Mouse (Mus musculus) gastrocnemius, adult 8-10 months (tissue): Measurements from ENCODE around the gene Nt5dc1. TPM values are rescaled to one million over a fixed set of nuclear protein-coding genes. Genes with fewer than 3 reads are reported as not detected.
"Not testable (repeated sequence)": the region's sequence is repeated elsewhere in the genome, so short reads cannot be mapped to it uniquely, and the experiment has no call there.

Experiments
- DNase-seq, 2 experiments: peaks; one replicate each; pipeline ENCODE4 v3.0.0; 2022; ENCODE audit warnings: low spot score in 2 of 2
- total RNA-seq, 4 experiments: library from RNA; stranded (reverse); gene quantifications; 2 replicates each; pipeline ENCODE4 v1.2.4; 2022

Gene Nt5dc1
- 1 to 10 TPM; 5.3 to 7.2 (median 5.9) TPM for total RNA-seq

DNA sequence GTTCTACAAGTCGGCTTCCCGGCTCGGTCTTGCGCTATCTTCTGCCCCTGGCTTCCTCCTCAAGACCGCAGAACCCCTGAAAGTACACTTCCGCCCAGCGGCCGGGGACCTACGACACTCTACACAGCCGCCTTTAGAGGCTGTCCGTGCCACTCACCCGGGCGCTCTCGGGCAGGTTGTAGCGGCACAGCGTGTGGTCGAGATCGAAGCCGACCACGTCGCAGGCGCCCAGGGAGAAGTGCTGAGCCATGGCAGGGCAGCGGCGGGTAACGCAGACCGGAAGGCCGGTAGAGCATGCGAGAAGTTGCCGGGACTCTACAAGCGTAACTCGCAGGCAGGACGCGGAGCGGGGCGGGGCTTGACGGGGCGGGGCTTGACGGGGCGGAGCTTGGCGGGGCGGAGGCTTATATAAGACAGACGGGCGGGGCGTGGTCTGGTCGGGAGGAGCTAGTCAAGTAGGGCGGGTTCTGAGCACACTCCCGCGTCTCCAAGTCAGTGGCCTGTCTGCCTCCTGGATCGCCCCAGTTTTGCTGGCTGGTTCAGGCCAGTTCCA is at the start of gene Nt5dc1:
Gene Nt5dc1, minus strand, starts transcription at position 349 of the 553 bp plus-strand sequence.
- peak; percentile 89 to 91 for DNase-seq

DNA sequence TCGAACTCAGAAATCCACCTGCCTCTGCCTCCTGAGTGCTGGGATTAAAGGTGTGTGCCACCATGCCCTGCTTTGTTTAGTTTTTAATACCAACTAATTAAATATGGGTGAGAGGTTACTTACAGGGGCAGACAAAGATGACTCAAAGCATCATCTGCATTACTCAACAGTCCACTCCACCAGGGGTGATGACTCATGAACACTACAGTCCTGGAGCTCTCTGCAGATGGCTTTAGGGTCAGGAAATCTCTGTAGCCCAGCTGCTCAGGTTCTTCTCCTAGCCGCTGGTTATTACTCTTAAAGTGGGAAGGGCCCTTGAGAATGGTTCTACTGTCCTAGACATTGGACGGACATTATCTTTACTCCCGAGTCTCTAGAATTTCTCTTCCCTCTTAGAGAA is 46.0 kb upstream of the Nt5dc1 start:
- no peak for DNase-seq

DNA sequence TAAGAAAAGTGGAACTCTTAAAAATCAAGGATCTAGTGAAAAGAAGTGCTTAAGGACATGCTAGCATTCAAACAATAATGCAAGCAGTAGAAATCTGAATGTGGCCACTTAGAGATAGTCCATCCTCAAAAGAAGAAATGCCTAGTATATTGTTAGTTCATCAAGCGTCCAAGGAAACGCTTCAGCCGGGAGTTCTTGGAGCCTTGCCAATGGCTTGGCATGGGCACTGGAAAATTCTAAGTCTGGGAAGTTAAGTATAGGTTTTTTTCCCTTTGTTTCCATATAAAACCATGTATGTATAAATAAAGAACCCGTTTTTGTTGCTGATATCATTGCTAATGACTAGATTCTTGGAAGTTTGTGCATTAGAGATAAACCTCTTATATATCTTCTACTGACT is 43.1 kb upstream of the Nt5dc1 start:
- no peak for DNase-seq

DNA sequence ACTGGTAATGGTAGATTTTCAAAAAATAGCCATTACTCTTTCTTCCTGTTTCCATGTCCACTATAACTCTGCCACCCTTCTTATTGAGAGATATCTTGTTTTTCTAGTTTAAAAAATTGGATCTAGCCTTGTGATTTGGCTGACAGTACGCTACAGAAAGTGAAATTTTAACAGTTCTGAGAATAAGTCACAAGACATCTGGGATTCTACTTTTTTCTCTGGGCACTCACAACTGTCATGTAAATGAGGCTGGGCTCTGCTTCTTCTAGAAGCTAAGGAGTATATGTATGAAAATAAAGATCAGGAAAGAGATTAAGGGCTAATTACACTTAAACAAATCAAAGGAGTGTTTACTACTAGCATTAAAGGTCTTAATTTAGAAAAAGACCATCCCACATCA is 31.1 kb upstream of the Nt5dc1 start:
- no peak for DNase-seq

DNA sequence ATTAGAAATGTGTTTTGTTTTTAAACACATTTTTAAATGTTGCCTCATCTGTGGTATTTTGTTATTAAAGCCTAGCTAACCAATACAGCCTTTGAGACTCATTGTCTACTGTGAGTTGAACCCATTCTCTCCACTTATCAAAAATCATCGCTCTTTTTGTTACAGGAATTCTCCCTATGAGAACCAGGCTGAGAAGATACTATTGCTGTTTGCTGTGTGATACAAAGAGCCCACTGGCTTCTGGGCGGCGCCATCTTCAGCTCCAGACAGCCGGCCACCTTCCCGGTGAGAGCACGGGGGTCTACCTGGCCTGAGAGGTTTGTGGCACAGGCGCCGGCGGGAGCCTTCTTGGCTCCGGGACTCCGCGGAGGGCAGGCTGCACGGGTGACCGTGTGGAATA is 15.8 kb upstream of the Nt5dc1 start:
- DNase-seq, result not testable (repeated sequence)

DNA sequence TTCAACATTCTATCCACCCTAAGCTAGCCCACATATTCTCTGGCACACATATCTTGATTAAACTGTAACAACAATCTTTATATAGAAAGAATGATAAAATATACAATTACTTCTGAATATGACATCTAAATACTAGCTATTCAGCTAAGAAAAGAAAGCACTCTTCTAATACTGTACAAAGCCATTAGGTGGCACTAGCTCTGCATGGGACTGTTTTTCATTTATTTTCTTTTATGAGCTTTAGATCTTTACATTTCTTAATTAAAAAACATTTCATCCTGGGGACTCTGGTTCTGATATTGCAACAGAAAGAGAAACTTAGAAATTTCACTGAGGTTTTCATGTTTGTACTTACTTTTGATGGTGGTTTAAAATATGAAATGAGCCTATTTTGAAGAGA is 13.4 kb upstream of the Nt5dc1 start:
- no peak for DNase-seq

DNA sequence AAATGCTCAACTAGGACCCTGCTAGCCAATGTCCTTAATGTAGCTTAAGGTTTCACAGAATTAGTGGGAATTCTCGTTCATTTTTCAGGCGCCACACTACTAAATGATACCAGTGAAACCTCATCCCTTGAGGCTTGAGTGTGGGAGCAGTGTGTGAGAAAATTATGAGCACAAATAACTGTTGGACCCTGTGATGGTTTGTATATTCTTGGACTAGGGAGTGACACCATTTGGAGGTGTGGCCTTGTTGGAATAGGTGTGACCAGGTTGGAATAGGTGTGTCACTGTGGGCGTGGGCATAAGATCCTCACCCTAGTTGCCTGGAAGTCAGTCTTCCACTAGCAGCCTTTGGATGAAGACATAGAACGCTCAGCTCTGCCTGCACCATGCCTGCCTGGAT is 442 bp upstream of the Nt5dc1 start:
- DNase-seq, result not testable (repeated sequence)

DNA sequence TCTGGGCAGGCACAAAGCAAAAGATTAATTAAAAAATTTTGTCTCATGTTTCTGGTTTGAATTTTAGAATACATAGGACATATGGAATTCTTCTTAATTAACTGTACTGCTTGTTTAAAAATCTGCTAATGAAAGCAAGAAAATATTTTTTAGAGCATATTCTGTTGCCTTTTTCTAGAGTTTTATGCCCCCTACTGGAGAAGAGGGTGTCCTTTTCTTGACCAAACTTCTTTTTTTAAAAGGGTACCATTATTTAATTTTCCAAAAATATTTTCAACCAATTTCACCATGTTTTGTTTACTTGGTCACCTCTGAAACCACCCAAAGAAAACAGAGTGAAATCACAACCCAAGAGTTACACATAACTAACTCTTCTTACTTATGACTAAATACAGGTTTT is 19.1 kb downstream of the Nt5dc1 start:
- no peak for DNase-seq

GRCm38 (mm10) chr10:34396959-34397358 is 21.4 kb downstream of the Nt5dc1 start:
- DNase-seq, result no peak

GRCm38 (mm10) chr10:34389681-34390080 is 28.7 kb downstream of the Nt5dc1 start, which contains the start of gene Col10a1:
TSS of gene Col10a1 (plus strand) at chr10:34389981.
- DNase-seq, result no peak

DNA sequence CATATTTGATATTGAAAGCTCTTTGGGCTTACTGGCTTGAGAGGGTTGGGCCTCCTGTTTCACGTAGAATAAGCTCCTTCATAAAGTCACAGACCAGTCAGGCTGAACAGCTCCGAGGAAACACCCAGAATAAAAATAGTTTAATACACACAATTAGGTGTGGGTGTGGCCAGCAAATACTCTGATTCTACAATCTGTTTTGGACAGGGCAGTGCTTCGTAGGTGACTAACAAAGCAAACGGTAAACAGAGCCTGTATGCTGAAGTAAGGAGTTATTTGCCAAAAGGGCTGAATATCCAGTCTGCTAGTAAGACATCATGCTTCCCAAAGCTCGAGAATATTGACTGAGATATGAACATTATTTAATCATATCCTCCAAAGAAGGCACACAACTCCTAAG is 32.7 kb downstream of the Nt5dc1 start:
- DNase-seq, result no peak

DNA sequence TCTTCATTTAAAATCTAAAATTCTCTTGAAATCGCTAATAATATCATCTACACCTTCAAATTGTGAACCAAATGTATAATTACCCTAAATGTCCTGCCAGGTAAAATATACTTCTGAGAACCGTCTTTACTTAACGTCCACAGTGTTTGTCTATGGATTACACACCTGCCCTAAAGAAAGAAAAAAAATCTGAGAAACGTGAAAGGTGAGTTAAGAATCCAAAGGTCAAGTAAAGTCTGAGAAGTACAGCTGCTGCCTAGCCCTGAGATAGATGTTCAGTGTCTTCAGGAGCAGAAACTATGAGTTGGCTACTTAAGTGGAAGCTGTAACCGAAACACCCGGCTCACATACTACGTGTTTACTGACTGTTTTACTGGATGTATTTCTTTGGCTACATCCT is 45.0 kb downstream of the Nt5dc1 start:
- no peak for DNase-seq

- no peak for DNase-seq
Observed at GRCm38 (mm10) chr10:34368138-34368537, 50.2 kb downstream of the Nt5dc1 start.

- DNase-seq, result no peak
Observed at GRCm38 (mm10) chr10:34363756-34364155, 54.6 kb downstream of the Nt5dc1 start.

- DNase-seq, result no peak
Observed at GRCm38 (mm10) chr10:34358263-34358662, 60.1 kb downstream of the Nt5dc1 start.

DNA sequence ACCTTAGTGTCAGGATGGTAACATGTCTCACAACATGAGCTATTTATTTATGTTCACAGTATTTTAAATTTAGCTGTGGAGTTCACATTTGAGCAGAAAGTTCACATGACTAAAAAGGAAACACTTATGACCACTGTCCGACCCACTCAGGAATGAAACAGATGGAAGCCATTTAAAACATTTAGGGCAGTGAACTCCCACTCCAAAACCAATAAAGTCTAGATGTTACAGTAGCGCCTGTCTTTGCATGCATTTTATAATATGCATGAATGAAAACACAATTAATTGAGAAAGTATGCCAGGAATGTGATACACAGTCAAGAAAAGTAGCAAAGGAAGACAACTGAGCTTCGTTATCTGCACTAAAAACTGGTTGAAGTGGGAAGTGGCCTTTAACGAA is 66.2 kb downstream of the Nt5dc1 start:
- no peak for DNase-seq

DNA sequence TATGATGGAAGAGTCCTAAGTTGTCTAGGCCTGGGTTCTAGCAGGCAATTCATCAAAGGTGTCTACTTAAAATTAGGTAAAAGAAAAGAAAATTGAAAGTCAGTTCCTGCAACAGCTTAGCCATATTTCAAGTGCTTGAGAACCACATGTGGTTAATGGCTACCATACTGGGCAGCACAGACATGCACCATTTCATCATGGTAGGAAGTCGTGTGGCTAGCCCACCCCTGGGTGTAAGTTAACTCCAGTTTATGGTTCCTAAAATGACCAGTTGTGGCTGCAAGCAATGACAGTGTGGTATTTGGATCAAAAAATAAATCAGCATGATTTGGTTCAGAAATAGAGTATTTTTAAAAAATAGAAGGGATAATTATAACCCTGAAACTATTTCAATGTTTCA is 76.5 kb downstream of the Nt5dc1 start:
- DNase-seq, result no peak

DNA sequence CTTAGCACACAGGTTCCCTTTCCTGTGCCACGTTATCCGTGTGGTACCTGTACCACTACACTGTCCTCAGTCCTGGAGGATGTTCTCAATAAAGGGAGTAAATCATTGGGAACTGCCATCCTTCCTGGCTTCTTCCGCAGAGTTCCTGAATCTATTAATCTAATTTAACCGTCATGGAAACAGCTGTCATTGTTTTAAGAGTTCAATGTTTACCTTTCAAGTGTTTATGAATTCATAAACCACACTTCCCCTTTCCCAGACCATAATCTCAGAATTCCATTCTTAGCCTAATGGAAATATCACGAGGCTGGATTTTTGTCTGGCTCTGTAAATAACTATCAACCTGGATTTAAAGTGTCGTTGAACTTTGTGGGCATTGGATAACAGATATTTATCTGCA is 77.3 kb downstream of the Nt5dc1 start:
- no peak for DNase-seq

DNA sequence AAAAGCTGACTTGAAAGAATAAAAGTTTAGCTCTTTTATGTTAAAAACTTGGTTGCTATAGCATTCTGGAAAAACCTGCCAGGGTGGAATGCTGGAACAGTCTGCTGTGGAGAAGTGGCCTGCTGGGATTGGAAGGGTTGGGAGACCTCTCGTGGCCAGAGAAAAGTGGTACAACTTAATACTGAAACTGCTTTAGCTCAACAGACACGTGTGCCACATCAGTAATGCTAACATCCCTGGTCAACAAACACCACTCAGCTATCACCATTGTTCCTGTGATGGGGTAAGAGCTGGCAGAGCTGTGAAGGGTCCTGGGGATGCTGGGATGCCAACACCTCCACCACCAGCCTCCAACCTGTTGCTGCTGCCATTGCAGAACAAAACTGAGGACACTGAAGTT is 90.0 kb downstream of the Nt5dc1 start:
- DNase-seq, result no peak

- no peak for DNase-seq
Observed at GRCm38 (mm10) chr10:34327144-34327543, 91.2 kb downstream of the Nt5dc1 start.

DNA sequence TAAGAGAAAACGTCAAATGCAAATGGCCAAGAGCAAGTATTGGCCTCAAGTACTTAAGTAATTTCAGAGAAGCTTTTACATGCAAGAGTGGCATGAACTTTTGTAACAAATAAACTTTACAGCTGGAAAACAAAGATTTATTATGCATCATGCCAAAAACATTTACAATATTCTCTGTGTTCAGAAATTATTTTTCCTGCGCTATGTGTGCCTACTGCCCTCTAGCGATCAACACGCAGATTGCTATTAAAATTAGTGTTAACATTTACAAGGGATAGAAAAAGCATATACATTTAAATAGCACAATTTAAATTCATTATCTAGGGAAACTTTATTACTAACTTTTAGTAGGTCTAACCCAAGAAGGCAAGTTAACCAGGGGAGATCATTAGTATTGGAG is 91.7 kb downstream of the Nt5dc1 start:
- no peak for DNase-seq

DNA sequence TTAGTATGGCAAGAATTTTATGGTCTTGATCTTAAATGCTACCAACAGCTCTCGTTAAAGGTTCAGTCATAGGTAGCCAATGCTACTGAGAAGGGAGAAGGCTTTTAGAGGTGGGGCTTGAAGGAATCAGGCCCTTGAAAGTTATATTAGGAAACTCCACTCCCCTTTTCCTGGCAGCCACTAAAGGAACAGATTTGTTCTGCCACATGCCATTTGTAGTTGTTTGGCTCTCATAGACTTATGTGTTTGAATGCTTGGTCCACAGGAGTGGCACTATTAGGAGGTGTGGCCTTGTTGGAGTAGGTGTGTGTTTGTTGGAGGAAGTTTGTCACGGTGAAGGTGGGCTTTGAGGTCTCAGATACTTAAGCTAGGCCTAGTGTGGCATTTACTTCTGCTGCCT is 97.5 kb downstream of the Nt5dc1 start:
- DNase-seq, result no peak

- DNase-seq, result no peak
Observed at GRCm38 (mm10) chr10:34317217-34317606, 101.1 kb downstream of the Nt5dc1 start.

GRCm38 (mm10) chr10:34316571-34317216 is 101.7 kb downstream of the Nt5dc1 start:
- DNase-seq, result no peak
